Mouse (Mus musculus): ENCODE measurements around the gene Vapa.
A peak's percentile ranks its signal among the peaks of the same experiment; 100 is the strongest.
"Not testable (repeated sequence)": the region's sequence is repeated elsewhere in the genome, so short reads cannot be mapped to it uniquely, and the experiment has no call there.

Gene Vapa

GRCm38 (mm10) chr17:65613463-65614412, at the start of gene Vapa:
Vapa (minus strand) TSS chr17:65613555.
- peak; percentile 98 for DNase-seq (ENCODE audit: low read depth, low spot score)

- DNase-seq (ENCODE audit: low read depth, low spot score), result no peak
These were observed 49.3 kb upstream of the Vapa start for GRCm38 (mm10) chr17:65662662-65663061.

GRCm38 (mm10) chr17:65658416-65658815, 45.1 kb upstream of the Vapa start:
- no peak for DNase-seq (ENCODE audit: low read depth, low spot score)

- DNase-seq (ENCODE audit: low read depth, low spot score), result no peak
These were observed 44.6 kb upstream of the Vapa start for GRCm38 (mm10) chr17:65657958-65658357.

- no peak for DNase-seq (ENCODE audit: low read depth, low spot score)
These were observed 43.4 kb upstream of the Vapa start for GRCm38 (mm10) chr17:65656731-65657130.

GRCm38 (mm10) chr17:65656076-65656475, 42.7 kb upstream of the Vapa start:
- DNase-seq (ENCODE audit: low read depth, low spot score), result no peak

GRCm38 (mm10) chr17:65655608-65656007, 42.3 kb upstream of the Vapa start:
- no peak for DNase-seq (ENCODE audit: low read depth, low spot score)

GRCm38 (mm10) chr17:65650598-65650997, 37.2 kb upstream of the Vapa start:
- DNase-seq (ENCODE audit: low read depth, low spot score), result no peak

GRCm38 (mm10) chr17:65649175-65649493, 35.8 kb upstream of the Vapa start:
- DNase-seq (ENCODE audit: low read depth, low spot score), result no peak

- DNase-seq (ENCODE audit: low read depth, low spot score), result peak; percentile 69
These were observed 35.2 kb upstream of the Vapa start for GRCm38 (mm10) chr17:65648371-65649174.

- peak; percentile 47 for DNase-seq (ENCODE audit: low read depth, low spot score)
These were observed 34.6 kb upstream of the Vapa start for GRCm38 (mm10) chr17:65647961-65648360.

- DNase-seq (ENCODE audit: low read depth, low spot score), result no peak
These were observed 33.9 kb upstream of the Vapa start for GRCm38 (mm10) chr17:65647226-65647625.

- DNase-seq (ENCODE audit: low read depth, low spot score), result peak; percentile 52
These were observed 30.2 kb upstream of the Vapa start for GRCm38 (mm10) chr17:65643579-65643978.

- no peak for DNase-seq (ENCODE audit: low read depth, low spot score)
These were observed 29.7 kb upstream of the Vapa start for GRCm38 (mm10) chr17:65643051-65643521.

- DNase-seq (ENCODE audit: low read depth, low spot score), result no peak
These were observed 29.2 kb upstream of the Vapa start for GRCm38 (mm10) chr17:65642578-65642991.

GRCm38 (mm10) chr17:65641734-65642218, 28.4 kb upstream of the Vapa start, which contains the start of gene Txndc2:
Txndc2 (minus strand) TSS chr17:65642168.
- no peak for DNase-seq (ENCODE audit: low read depth, low spot score)

GRCm38 (mm10) chr17:65639144-65639543, 25.8 kb upstream of the Vapa start:
- DNase-seq (ENCODE audit: low read depth, low spot score), result no peak

GRCm38 (mm10) chr17:65635715-65636360, 22.5 kb upstream of the Vapa start:
- DNase-seq (ENCODE audit: low read depth, low spot score), result no peak

GRCm38 (mm10) chr17:65629943-65630342, 16.6 kb upstream of the Vapa start:
- no peak for DNase-seq (ENCODE audit: low read depth, low spot score)

- not testable (repeated sequence) for DNase-seq (ENCODE audit: low read depth, low spot score)
These were observed 15.6 kb upstream of the Vapa start for GRCm38 (mm10) chr17:65628823-65629532.

- no peak for DNase-seq (ENCODE audit: low read depth, low spot score)
These were observed 12.9 kb upstream of the Vapa start for GRCm38 (mm10) chr17:65626301-65626700.

Measured in R1 (cell line).